Mouse (Mus musculus): ENCODE results near the gene Abca12. TPM values are rescaled to one million over a fixed set of nuclear protein-coding genes. Genes with fewer than 3 reads are reported as not detected.

The Abca12 gene
- polyA plus RNA-seq, 1 experiment from 2014 or later = 0.04 TPM

DNA sequence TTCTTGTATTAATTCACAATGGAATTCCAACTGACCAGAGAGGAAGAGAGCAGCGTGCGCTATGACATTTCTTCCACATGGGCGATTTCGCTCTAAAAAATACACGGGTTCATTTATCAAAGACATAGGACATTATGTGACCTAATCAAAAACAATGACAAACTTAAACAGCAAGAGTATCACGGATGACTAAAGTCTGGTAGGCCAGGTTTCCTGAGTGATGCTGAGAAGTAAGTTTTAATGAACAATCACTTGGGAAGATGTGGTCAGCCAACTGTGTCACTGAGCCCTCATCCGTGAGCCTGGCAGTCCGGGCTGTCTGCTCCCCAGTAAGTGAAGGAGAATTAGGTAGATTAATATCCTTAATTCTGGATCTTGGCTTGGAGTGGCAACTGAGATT lies 21.2 kb downstream of the Abca12 start:
- WGBS = 83% methylated on average over 8 of the region's 8 CpGs
- Histone ChIP-seq H3K27ac (ENCODE audit: poor library complexity, severe bottlenecking) (no peak overlapping the region), H3K4me2 (no peak overlapping the region), H3K4me3 (no peak overlapping the region), H3K36me3 (no peaks in the 10 kb centered on the region), H3K9me3 (replicated peaks) (no peaks in the 10 kb centered on the region), H3K9ac (no peak overlapping the region), H3K27me3 (replicated peaks) (no peaks in the 10 kb centered on the region), H3K4me1 (replicated peaks) (peaks cover 9% of the 10 kb centered on the region; the same call in 1 of the 2 replicates)
- no peak for ATAC-seq (ENCODE audit: insufficient number of reproducible peaks, low FRiP score)

DNA sequence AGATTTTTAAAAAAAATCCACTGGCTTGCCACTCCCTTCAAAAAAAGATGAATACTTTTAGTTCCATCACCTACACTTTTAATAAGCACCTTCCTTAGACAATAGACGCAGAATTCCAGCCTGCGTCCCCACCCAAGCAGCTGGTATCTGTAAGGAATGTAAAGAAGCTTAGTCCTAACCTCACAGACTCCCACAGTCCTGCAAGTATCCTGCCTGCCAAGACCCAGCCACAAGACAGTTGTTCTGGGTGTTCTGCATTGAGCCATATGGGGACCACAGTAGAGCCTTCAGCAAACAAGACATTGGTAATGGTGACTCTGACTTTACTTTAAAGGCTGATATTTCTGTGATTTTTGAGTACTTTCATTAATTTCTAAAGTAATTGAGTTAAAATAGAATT lies 22.2 kb downstream of the Abca12 start:
- Histone ChIP-seq H3K9me3 (replicated peaks) (no peaks in the 10 kb centered on the region), H3K27ac (ENCODE audit: poor library complexity, severe bottlenecking) (no peak overlapping the region), H3K4me1 (replicated peaks) (peaks cover 3% of the 10 kb centered on the region; the same call in 1 of the 2 replicates), H3K9ac (no peak overlapping the region), H3K4me3 (no peak overlapping the region), H3K4me2 (no peak overlapping the region), H3K36me3 (no peaks in the 10 kb centered on the region), H3K27me3 (replicated peaks) (no peaks in the 10 kb centered on the region)
- ATAC-seq (ENCODE audit: insufficient number of reproducible peaks, low FRiP score) = no peak
- WGBS = 74% methylated on average over 2 of the region's 2 CpGs

DNA sequence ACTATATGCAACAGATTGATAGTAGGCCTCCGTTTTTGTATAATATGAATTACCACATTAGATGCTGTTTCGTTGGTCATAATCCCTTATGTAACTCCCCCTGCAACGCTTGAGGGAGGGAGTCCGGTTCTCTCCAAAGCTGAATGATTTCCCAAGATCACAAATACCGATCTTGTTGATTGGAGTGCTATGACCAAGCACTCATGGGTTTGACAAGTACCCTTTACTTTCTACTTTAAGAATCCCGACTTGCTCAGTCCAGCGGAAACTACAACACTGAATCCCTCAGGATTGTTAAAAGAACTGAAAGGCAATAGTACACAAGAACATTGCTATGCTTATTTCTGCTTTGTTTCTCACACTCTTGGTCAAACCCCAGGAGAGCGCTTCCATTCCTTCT lies 28.1 kb downstream of the Abca12 start:
- no peaks in the 10 kb centered on the region for H3K9me3 ChIP-seq (replicated peaks)

DNA sequence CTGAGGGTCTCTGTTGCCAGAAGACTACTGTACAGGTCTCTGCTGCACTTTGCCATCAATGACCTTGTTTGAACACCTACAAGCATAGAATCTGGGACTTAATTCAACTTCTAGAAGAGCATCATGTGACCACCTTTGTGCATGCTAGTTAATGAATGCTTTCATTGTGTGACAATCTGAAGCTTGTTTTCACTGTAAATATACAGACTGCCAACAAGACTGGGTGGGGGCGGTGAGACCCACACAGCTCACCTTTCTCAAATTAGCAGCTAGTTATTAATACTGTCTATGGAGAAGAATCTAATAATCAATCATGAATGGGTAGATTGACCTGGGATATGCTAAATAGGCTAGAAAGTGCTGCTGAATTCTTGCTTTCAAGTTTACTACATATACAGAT lies 30.6 kb downstream of the Abca12 start:
- no peak for ATAC-seq (ENCODE audit: insufficient number of reproducible peaks, low FRiP score)
- H3K9me3 ChIP-seq (replicated peaks) = no peaks in the 10 kb centered on the region
- no peak overlapping the region for H3K27ac ChIP-seq (ENCODE audit: poor library complexity, severe bottlenecking)
- H3K4me2 ChIP-seq = no peak overlapping the region
- no peak overlapping the region for H3K9ac ChIP-seq
- 86% methylated on average over 1 of the region's 1 CpGs for WGBS
- H3K36me3 ChIP-seq = no peaks in the 10 kb centered on the region
- no peaks in the 10 kb centered on the region for H3K4me1 ChIP-seq (replicated peaks)
- no peaks in the 10 kb centered on the region for H3K27me3 ChIP-seq (replicated peaks)
- H3K4me3 ChIP-seq = no peak overlapping the region

More for the DNA sequence above, 28.1 kb downstream of the Abca12 start:
- Histone ChIP-seq H3K4me1 (replicated peaks) (no peaks in the 10 kb centered on the region), H3K36me3 (no peaks in the 10 kb centered on the region), H3K4me2 (no peak overlapping the region), H3K4me3 (no peak overlapping the region), H3K9ac (no peak overlapping the region), H3K27ac (ENCODE audit: poor library complexity, severe bottlenecking) (no peak overlapping the region), H3K27me3 (replicated peaks) (no peaks in the 10 kb centered on the region)
- 88% methylated on average over 8 of the region's 8 CpGs for WGBS
- no peak for ATAC-seq (ENCODE audit: insufficient number of reproducible peaks, low FRiP score)

DNA sequence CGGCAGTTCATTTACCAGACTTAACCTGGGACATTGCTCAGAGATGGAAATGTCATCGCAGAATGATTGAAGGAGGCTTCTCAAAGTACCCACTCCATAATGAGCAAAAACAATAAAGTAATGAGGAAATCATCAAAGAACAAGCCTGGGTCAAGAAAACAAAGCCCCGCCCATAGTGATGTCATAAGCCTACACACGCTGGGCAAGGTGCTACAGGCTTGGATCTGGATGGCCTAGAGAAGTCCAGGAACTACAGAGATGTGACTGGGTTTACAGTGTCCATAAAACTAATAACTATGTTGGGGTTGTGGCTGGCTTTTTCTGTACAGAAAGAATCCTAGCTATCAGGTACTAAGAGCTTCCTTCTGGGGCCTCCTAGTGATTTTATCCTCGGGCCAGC lies 41.6 kb downstream of the Abca12 start:
- 80% methylated on average over 5 of the region's 5 CpGs for WGBS

DNA sequence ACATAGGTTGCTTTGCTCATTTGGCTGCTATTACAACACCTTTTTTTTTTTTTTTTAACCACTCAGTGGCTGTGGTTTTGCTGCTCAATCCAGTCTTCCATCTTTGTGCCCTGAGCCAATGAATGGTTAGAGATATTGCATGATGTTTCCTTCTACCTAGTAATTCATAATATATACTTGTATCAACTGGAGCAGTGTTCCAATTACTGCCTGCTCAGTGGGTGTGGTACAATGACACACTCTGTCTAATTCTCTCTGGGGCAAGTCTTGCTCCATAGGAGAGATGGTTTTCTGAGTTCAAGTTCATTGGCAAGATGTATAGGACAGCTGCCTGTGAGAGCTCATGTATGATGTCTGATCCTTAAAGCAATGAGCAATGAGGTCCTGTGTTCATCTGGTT lies 44.4 kb downstream of the Abca12 start:
- Histone ChIP-seq H3K36me3 (no peaks in the 10 kb centered on the region), H3K27me3 (replicated peaks) (no peaks in the 10 kb centered on the region), H3K4me3 (no peak overlapping the region), H3K4me1 (replicated peaks) (no peaks in the 10 kb centered on the region), H3K4me2 (no peak overlapping the region), H3K9me3 (replicated peaks) (no peaks in the 10 kb centered on the region), H3K9ac (no peak overlapping the region), H3K27ac (ENCODE audit: poor library complexity, severe bottlenecking) (no peak overlapping the region)
- no peak for ATAC-seq (ENCODE audit: insufficient number of reproducible peaks, low FRiP score)

More for the DNA sequence above, 41.6 kb downstream of the Abca12 start:
- no peak overlapping the region for H3K9ac ChIP-seq
- no peak overlapping the region for H3K27ac ChIP-seq (ENCODE audit: poor library complexity, severe bottlenecking)
- no peaks in the 10 kb centered on the region for H3K27me3 ChIP-seq (replicated peaks)
- H3K9me3 ChIP-seq (replicated peaks) = no peaks in the 10 kb centered on the region
- no peaks in the 10 kb centered on the region for H3K36me3 ChIP-seq
- no peak for ATAC-seq (ENCODE audit: insufficient number of reproducible peaks, low FRiP score)
- no peak overlapping the region for H3K4me2 ChIP-seq
- H3K4me3 ChIP-seq = no peak overlapping the region
- H3K4me1 ChIP-seq (replicated peaks) = no peaks in the 10 kb centered on the region

DNA sequence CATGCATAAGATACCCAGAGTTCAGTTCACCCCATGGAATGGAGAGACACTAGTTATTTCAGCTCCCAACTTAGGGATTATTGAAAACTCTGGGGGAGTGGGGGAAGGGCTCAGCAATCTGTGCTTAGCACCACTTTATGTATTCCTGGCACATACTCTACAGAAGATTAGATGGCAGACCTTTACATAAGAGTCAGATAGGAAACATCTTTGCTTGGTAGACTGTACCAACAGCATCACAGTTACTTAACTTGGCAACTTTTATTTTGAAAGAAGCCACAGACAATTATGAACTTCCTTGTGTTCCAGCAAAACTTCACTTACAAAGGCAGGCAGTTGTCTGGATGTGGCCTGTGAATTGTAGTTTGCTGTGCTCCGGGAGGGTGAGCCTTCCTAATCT lies 46.9 kb downstream of the Abca12 start:
- Histone ChIP-seq H3K9ac (no peak overlapping the region), H3K27me3 (replicated peaks) (no peaks in the 10 kb centered on the region), H3K4me2 (no peak overlapping the region), H3K9me3 (replicated peaks) (no peaks in the 10 kb centered on the region), H3K36me3 (no peaks in the 10 kb centered on the region), H3K4me3 (no peak overlapping the region), H3K4me1 (replicated peaks) (no peaks in the 10 kb centered on the region), H3K27ac (ENCODE audit: poor library complexity, severe bottlenecking) (no peak overlapping the region)
- ATAC-seq (ENCODE audit: insufficient number of reproducible peaks, low FRiP score) = no peak
- 41% methylated on average over 1 of the region's 1 CpGs for WGBS

DNA sequence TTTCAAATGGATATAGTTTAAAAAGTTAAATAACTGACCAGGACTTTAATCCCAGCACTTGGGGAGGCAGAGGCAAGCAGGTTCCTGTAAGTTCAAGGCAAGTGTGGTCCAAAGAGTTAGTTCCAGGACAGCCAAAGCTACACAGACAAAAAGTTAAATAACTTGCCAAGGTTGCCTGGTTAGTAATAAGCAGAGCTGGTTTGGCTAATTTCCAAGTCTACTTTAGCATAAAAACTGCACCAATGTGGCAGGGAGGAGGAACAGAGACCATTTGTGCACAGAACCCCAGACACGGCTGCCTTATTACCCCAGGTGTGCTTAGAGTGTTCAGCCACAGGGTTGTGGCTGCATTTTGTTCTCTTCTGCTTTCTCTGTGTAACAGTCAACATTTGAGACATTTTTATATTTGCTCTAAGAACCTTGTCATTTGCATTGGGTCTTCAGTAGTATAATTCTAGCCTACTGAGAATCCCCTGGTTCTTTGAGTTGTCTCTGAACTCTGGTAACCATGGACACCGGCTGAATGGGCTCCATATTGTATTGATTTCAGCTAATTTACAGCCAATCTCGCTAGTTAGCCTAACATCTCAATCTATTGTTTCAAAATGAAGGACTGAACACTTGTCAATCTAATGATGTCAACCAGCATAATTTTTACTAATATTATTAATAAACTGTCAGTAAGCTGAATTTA lies 71.7 kb downstream of the Abca12 start:
- Histone ChIP-seq H3K9me3 (replicated peaks) (no peaks in the 10 kb centered on the region), H3K4me3 (no peak overlapping the region), H3K4me2 (no peak overlapping the region), H3K36me3 (no peaks in the 10 kb centered on the region), H3K4me1 (replicated peaks) (peaks cover 14% of the 10 kb centered on the region), H3K9ac (no peak overlapping the region), H3K27me3 (replicated peaks) (no peaks in the 10 kb centered on the region), H3K27ac (ENCODE audit: poor library complexity, severe bottlenecking) (no peak overlapping the region)
- WGBS = 74% methylated on average over 3 of the region's 3 CpGs
- ATAC-seq (ENCODE audit: insufficient number of reproducible peaks, low FRiP score) = no peak

DNA sequence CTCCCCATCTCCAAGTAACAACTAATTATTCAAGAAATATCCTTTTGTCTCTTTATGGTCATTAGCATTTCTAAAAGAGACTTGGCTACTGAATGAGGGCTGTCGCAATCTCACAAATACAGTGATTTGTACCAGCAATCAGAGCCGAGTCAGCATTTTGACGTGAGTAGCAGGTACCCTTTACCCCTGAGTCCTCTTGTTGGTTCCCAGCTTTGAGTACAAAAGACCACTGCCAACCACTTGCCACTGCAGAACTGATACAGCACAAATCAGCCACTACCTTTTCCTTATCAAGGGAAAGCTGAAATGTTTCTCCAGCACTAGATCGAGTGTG lies 72.5 kb downstream of the Abca12 start:
- peaks cover 14% of the 10 kb centered on the region for H3K4me1 ChIP-seq (replicated peaks)
- H3K4me2 ChIP-seq = no peak overlapping the region
- H3K36me3 ChIP-seq = no peaks in the 10 kb centered on the region
- no peaks in the 10 kb centered on the region for H3K9me3 ChIP-seq (replicated peaks)
- H3K27me3 ChIP-seq (replicated peaks) = no peaks in the 10 kb centered on the region
- H3K4me3 ChIP-seq = no peak overlapping the region
- 73% methylated on average over 4 of the region's 4 CpGs for WGBS
- no peak overlapping the region for H3K27ac ChIP-seq (ENCODE audit: poor library complexity, severe bottlenecking)
- ATAC-seq (ENCODE audit: insufficient number of reproducible peaks, low FRiP score) = no peak
- H3K9ac ChIP-seq = no peak overlapping the region

DNA sequence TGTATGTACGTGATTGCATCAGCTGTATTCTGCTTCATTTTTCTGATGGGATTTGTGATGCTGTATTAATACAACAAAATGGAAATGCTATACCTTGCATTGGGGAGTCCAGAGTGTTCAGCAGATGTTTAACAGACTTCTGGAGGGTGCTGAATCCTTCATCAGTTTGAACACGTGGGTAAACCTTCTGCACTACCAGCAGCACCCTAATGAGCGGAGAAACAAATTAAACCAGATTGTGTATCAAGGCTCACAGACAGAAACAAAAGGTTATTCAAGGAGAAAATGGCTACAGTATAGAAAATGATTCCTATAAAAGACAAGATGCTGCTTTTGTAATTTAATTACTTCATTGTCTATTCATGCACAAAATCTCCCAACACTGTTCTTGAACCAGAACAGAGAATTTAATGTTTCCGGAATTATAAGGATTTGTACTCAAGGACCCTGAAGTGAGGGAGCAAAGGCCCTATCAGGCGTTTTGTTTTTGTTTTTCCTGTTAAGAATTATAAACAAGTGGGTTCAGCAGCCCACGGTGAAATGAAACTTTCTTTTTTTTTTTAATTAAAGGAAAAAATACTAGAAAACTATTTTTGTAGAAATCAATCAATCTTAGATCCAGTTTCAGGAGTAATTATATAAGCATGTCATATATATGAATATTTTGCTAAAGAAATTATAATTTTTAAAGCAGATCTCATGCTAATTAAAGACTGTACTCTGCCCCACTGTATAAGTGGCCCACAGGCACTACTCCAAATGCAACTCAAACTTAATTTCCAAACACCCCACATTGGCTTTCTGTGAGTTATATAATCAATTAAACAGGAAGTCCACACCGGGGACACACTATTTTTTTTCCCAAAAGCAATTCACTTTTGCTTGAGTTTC lies 73.1 kb downstream of the Abca12 start:
- no peaks in the 10 kb centered on the region for H3K27me3 ChIP-seq (replicated peaks)
- H3K36me3 ChIP-seq = no peaks in the 10 kb centered on the region
- no peak overlapping the region for H3K4me3 ChIP-seq
- H3K4me1 ChIP-seq (replicated peaks) = peaks cover 14% of the 10 kb centered on the region
- ATAC-seq (ENCODE audit: insufficient number of reproducible peaks, low FRiP score) = no peak
- H3K9me3 ChIP-seq (replicated peaks) = no peaks in the 10 kb centered on the region
- no peak overlapping the region for H3K4me2 ChIP-seq
- 74% methylated on average over 7 of the region's 7 CpGs for WGBS
- no peak overlapping the region for H3K27ac ChIP-seq (ENCODE audit: poor library complexity, severe bottlenecking)
- no peak overlapping the region for H3K9ac ChIP-seq

DNA sequence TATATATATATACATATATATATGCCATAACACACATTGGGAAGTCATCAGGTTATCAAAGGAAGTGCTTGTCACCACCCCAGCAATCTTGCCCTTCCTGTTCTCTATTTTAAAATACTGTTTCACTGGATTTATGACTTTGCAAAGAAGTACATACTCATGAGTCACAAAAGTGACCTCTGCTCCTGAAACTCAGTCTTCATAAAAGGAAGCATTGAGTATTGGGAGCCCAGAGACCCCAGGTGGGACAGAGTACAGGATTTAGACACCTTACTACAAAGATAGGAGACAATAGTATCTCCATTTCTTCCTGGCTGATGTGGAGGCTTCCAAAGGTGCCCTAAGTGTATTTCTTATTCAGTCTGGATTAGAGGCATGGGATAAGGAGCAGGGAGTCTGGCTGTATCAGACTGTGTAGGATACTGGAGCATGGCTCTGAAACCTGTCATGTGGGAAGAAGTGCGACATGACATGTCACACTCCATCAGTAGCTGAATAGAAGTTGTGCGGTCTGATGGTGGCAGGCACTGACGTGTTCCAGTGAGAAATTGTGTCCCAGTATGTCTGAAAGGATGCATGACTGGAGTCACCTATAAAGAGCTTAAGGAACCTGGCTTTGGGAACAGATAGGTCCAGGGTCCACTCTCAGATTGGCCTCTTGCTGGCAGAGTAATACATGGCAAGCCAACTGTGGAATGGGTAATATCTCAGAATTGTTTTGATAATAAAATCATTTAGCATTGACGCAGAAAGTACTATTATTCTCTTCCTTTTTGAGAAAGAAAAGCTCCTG lies 76.0 kb downstream of the Abca12 start:
- no peaks in the 10 kb centered on the region for H3K27me3 ChIP-seq (replicated peaks)
- H3K4me1 ChIP-seq (replicated peaks) = peaks cover 14% of the 10 kb centered on the region
- no peaks in the 10 kb centered on the region for H3K9me3 ChIP-seq (replicated peaks)
- peak overlapping the region; percentile 71 for H3K27ac ChIP-seq (ENCODE audit: poor library complexity, severe bottlenecking)
- no peaks in the 10 kb centered on the region for H3K36me3 ChIP-seq
- no peak overlapping the region for H3K4me2 ChIP-seq
- no peak overlapping the region for H3K9ac ChIP-seq
- 48% methylated on average over 4 of the region's 4 CpGs for WGBS
- no peak overlapping the region for H3K4me3 ChIP-seq
- peak; percentile 63; the same call in 1 of the 2 replicates for ATAC-seq (ENCODE audit: insufficient number of reproducible peaks, low FRiP score)

Data from heart, embryonic 12.5 days (tissue).